ENCODE assay signal across 8 mouse cellular contexts in the genomic region with DNA sequence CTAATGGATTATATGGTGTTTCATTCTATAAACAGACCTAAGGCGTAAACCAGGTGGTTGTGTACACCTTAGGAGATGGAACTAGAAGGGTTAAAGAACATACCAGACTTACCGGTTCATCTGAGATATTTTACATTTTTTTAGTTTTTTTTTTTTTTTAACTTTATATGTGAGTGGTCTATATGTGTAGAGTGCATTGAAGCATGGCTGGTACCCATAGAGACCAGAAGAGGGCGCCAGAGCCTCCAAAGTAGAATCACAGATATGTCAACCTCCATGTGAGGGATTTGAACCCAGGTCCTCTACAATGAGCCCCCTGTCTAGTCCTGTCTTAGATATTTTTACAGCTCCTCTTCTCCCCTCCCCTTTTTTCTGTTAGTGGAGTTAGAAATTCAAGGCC. TPM values are rescaled to one million over a fixed set of nuclear protein-coding genes. Genes with fewer than 3 reads are reported as not detected.
DNase-seq lines count a peak whose midpoint lies in the region; ATAC-seq and TF ChIP-seq lines count a peak whose summit lies in the region.

No protein-coding gene starts in this region.

- no peaks in the 10 kb centered on the region for H3K9me3 ChIP-seq in liver, postnatal 0 days (ENCODE audit: low read length)

- peak; percentile 83 for TF ChIP-seq CTCF in layer of hippocampus, adult 2 months (conservative IDR thresholded peaks at IDR 0.05)
- TF ChIP-seq CTCF in liver, postnatal 0 days (IDR thresholded peaks at IDR 0.05; ENCODE audit: low read depth), result peak; percentile 67

- no peak overlapping the region for H3K9ac ChIP-seq in liver, postnatal 0 days (replicated peaks)

- no peak for TF ChIP-seq EP300 in liver, postnatal 0 days (IDR thresholded peaks at IDR 0.05; ENCODE audit: low read depth)

- no peak overlapping the region for H3K4me3 ChIP-seq in layer of hippocampus, adult 2 months
- no peak overlapping the region for H3K4me3 ChIP-seq in liver, postnatal 0 days (ENCODE audit: low read depth, low read length)

- no peak for ATAC-seq in liver, postnatal 0 days
- ATAC-seq in megakaryocyte, adult 5-6 weeks (ENCODE audit: poor library complexity, severe bottlenecking), result no peak

- DNase-seq in adrenal gland, adult 2 months, result peak; percentile 22
- DNase-seq in adrenal gland, postnatal 4 days (ENCODE audit: low spot score in 2 of 2), result no peak
- DNase-seq in layer of hippocampus, adult 2 months (ENCODE audit: low spot score in 2 of 2), result no peak
- DNase-seq in layer of hippocampus, adult 9-11 months, result no peak
- peak; percentile 53 for DNase-seq in c-Kit-positive CD71-positive TER-119-positive erythroid progenitor cells, embryonic 14.5 days (ENCODE audit: low spot score)
- DNase-seq in liver, postnatal 0 days, result peak; percentile 47
- DNase-seq in ovary, postnatal 10 days (ENCODE audit: low spot score), result no peak

- peaks cover 10% of the 10 kb centered on the region for H3K4me1 ChIP-seq in liver, postnatal 0 days (ENCODE audit: insufficient read depth)

- H3K27ac ChIP-seq in layer of hippocampus, adult 2 months, result no peak overlapping the region
- no peak overlapping the region for H3K27ac ChIP-seq in liver, postnatal 0 days (ENCODE audit: low read depth)

- H3K36me3 ChIP-seq in liver, postnatal 0 days (replicated peaks; ENCODE audit: insufficient read depth, low read length), result no peaks in the 10 kb centered on the region

- H3K4me2 ChIP-seq in liver, postnatal 0 days (ENCODE audit: low read depth, low read length), result no peak overlapping the region

- WGBS in liver, postnatal 0 days (ENCODE audit: insufficient replicate concordance), result 51% methylated on average over 3 of the region's 3 CpGs

- peaks cover 23% of the 10 kb centered on the region for H3K27me3 ChIP-seq in liver, postnatal 0 days (ENCODE audit: insufficient read depth, low read length)

RNA-seq across cellular contexts. Expression of gene Chadl, which starts 0.8 kb away (rescaled TPM):
- total RNA-seq in adrenal gland, adult 2 months (2021), result 1 to 10 TPM; 2.3 to 4.4 TPM
- 32.2 and 38.7 TPM in 2 replicates for polyA plus RNA-seq in adrenal gland, adult 2 months (2012; rRNA removed)
- 1 to 10 TPM; 3.9 to 4.3 TPM for total RNA-seq in adrenal gland, postnatal 4 days (2021)
- 10 to 100 TPM; 11.7 to 12.3 TPM for total RNA-seq in layer of hippocampus, adult 2 months (2021)
- polyA plus RNA-seq in liver, postnatal 0 days (2015; fragmentation: Nextera tagmentation; extraction: Ambion mirVana), result 0.99 and 1.4 TPM in 2 replicates
- 0.13 TPM in 1 of 2 replicates, not detected in the other for total RNA-seq in megakaryocyte, adult 5-6 weeks (2015)
- not detected in 2 replicates for total RNA-seq in megakaryocyte, adult 5-6 weeks (2017)

RNA-seq across cellular contexts. Expression of gene L3mbtl2, which starts 34.2 kb away (rescaled TPM):
- total RNA-seq in adrenal gland, adult 2 months (2021), result 10 to 100 TPM; 15.7 to 22.1 TPM
- polyA plus RNA-seq in adrenal gland, adult 2 months (2012; rRNA removed), result 11.2 and 12.8 TPM in 2 replicates
- 10 to 100 TPM; 22.7 to 23.6 TPM for total RNA-seq in adrenal gland, postnatal 4 days (2021)
- 10 to 100 TPM; 40.8 to 43.5 TPM for total RNA-seq in layer of hippocampus, adult 2 months (2021)
- polyA plus RNA-seq in liver, postnatal 0 days (2015; fragmentation: Nextera tagmentation; extraction: Ambion mirVana), result 7.3 and 8.2 TPM in 2 replicates
- total RNA-seq in megakaryocyte, adult 5-6 weeks (2015), result 8.7 and 10.9 TPM in 2 replicates
- 13.5 and 14.2 TPM in 2 replicates for total RNA-seq in megakaryocyte, adult 5-6 weeks (2017)

RNA-seq across cellular contexts. Expression of gene Zc3h7b, which starts 47.0 kb away (rescaled TPM):
- 10 to 100 TPM; 62.9 to 87.9 TPM for total RNA-seq in adrenal gland, adult 2 months (2021)
- polyA plus RNA-seq in adrenal gland, adult 2 months (2012; rRNA removed), result 54.0 and 60.6 TPM in 2 replicates
- total RNA-seq in adrenal gland, postnatal 4 days (2021), result 10 to 100 TPM; 94.6 to 98.5 TPM
- 100 to 1,000 TPM; 140 to 145 TPM for total RNA-seq in layer of hippocampus, adult 2 months (2021)
- 3.3 and 4.2 TPM in 2 replicates for polyA plus RNA-seq in liver, postnatal 0 days (2015; fragmentation: Nextera tagmentation; extraction: Ambion mirVana)
- total RNA-seq in megakaryocyte, adult 5-6 weeks (2015), result 5.8 and 6.2 TPM in 2 replicates
- total RNA-seq in megakaryocyte, adult 5-6 weeks (2017), result 5.5 and 7.0 TPM in 2 replicates

RNA-seq across cellular contexts. Expression of gene Rangap1, which starts 47.5 kb away (rescaled TPM):
- total RNA-seq in adrenal gland, adult 2 months (2021), result 10 to 100 TPM; 57.1 to 73.0 TPM
- 20.8 and 24.9 TPM in 2 replicates for polyA plus RNA-seq in adrenal gland, adult 2 months (2012; rRNA removed)
- total RNA-seq in adrenal gland, postnatal 4 days (2021), result 10 to 100 TPM; 53.6 to 62.6 TPM
- total RNA-seq in layer of hippocampus, adult 2 months (2021), result 100 to 1,000 TPM; 149 to 162 TPM
- polyA plus RNA-seq in liver, postnatal 0 days (2015; fragmentation: Nextera tagmentation; extraction: Ambion mirVana), result 31.3 and 38.0 TPM in 2 replicates
- total RNA-seq in megakaryocyte, adult 5-6 weeks (2015), result 29.8 and 32.0 TPM in 2 replicates
- total RNA-seq in megakaryocyte, adult 5-6 weeks (2017), result 76.5 and 79.1 TPM in 2 replicates

Comparison
In these comparisons a context has a peak if more than half of its experiments do, and no peak if none do; other contexts are left out.
1. DNase-seq: peak in adrenal gland, adult 2 months (single experiment), c-Kit-positive CD71-positive TER-119-positive erythroid progenitor cells, embryonic 14.5 days (single experiment) and liver, postnatal 0 days (single experiment); none in adrenal gland, postnatal 4 days (0 of 2), layer of hippocampus, adult 2 months (0 of 2), layer of hippocampus, adult 9-11 months (single experiment) and ovary, postnatal 10 days (single experiment).
2. RNA of gene Zc3h7b, which starts 47.0 kb away (total RNA-seq): 140 to 145 TPM in layer of hippocampus, adult 2 months, 94.6 to 98.5 TPM in adrenal gland, postnatal 4 days and 62.9 to 87.9 TPM in adrenal gland, adult 2 months; 5.5 to 7.0 TPM in megakaryocyte, adult 5-6 weeks; every median in the first group is over 4 times any median in the second.